Mouse (Mus musculus) lung, postnatal 0 days (tissue): Measurements from ENCODE around the gene Wdr24.

Experiments used
- CTCF ChIP-seq: IDR thresholded peaks from 2 replicates; pipeline ENCODE4 v1.5.1; 2016; ENCODE audit warnings: antibody characterized with exemption, mild to moderate bottlenecking
- EP300 ChIP-seq: IDR thresholded peaks from 2 replicates; pipeline ENCODE4 v1.6.1; 2016; ENCODE audit warnings: antibody characterized with exemption, mild to moderate bottlenecking, control low read depth

GRCm38 (mm10) chr17:25877025-25877424 is 53.6 kb downstream of the Wdr24 start:
- no peak for TF ChIP-seq CTCF
- TF ChIP-seq EP300, result no peak
